Mouse (Mus musculus): ENCODE measurements at regions not wholly inside any gene's neighbourhood (a gene's known extent, or its start where the extent isn't known, plus 50 kb on each side); places are given as distances from the start of the nearest gene placed in this dataset.

DNA sequence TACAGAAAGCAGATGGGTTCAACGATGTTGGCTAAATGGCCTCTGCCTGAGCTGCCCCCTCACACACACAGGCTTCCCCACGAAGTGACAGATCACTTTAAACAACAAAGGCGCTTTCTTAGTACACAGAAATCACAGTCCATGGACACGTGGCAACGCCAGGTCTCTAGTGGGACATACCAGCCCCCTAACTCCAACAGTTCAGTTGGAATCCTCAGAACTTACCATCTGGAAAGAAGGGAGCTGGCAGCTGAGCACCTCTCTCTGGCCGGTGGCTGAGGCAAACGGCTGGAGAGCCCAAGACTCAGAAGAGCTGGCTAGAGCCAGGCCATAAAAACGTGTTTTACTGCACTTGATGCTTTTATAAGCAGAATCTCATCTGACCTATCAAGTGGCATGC is 149.8 kb downstream of the Fndc1 start:
- TF ChIP-seq GATA1 (IDR thresholded peaks at IDR 0.05; ENCODE audit: borderline replicate concordance, low read length): no peak
- TF ChIP-seq FLI1 (IDR thresholded peaks at IDR 0.05; ENCODE audit: low read length): no peak
